Mouse (Mus musculus): Measurements from ENCODE around the gene Plxnb1. TPM values are rescaled to one million over a fixed set of nuclear protein-coding genes. Genes with fewer than 3 reads are reported as not detected.

Plxnb1 gene
- polyA plus RNA-seq, 1 experiment from 2014 or later, result 12.8 TPM

- H3K4me1 ChIP-seq, result peaks cover 60% of the 10 kb centered on the region
- ATAC-seq (ENCODE audit: insufficient read depth, low FRiP score, low read depth), result no peak
- peak overlapping the region; percentile 80 for H3K4me3 ChIP-seq (replicated peaks)
- H3K9ac ChIP-seq, result no peak overlapping the region
- peak overlapping the region; percentile 99 for H3K27ac ChIP-seq
- H3K9me3 ChIP-seq, result no peaks in the 10 kb centered on the region
- no peaks in the 10 kb centered on the region for H3K27me3 ChIP-seq (replicated peaks)
- 0 out of 2 replicates have a peak, but pooled peaks cover 3% of the 10 kb centered on the region for H3K36me3 ChIP-seq
- 20% methylated on average over 6 of the region's 6 CpGs for WGBS
- H3K4me2 ChIP-seq, result peak overlapping the region; percentile 85
Measured at GRCm38 (mm10) chr9:109097291-109097690, 2.1 kb downstream of the Plxnb1 start.

DNA sequence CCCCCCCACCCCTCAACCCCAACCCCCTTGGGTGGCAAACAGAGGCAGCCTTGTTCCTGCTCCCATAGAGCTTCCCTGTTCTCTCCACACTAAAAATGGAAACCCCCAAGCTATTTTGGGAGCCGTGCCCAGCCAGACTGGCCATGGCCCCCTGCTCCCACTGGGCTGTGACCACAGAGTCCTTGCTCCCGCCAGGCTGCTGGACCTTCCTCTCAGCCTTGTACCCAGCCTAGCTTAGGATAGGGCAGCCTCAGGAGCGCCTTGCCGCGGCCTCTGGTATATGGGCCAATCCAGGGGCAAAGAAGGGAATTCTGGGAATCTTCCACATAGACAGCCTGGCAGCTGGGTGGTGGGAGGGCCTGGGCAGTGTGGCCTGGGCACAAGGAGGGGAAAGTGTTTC is 2.6 kb downstream of the Plxnb1 start:
- Histone ChIP-seq H3K9me3 (no peaks in the 10 kb centered on the region), H3K36me3 (0 out of 2 replicates have a peak, but pooled peaks cover 3% of the 10 kb centered on the region), H3K4me3 (replicated peaks) (0 out of 2 replicates have a peak overlapping the region, but pooled peaks have one; percentile 12), H3K4me1 (peaks cover 60% of the 10 kb centered on the region), H3K27me3 (replicated peaks) (no peaks in the 10 kb centered on the region), H3K4me2 (peak overlapping the region; percentile 85), H3K9ac (no peak overlapping the region), H3K27ac (peak overlapping the region; percentile 99)
- 58% methylated on average over 5 of the region's 5 CpGs for WGBS
- no peak for ATAC-seq (ENCODE audit: insufficient read depth, low FRiP score, low read depth)

- Histone ChIP-seq H3K4me2 (peak overlapping the region; percentile 85), H3K9ac (no peak overlapping the region), H3K4me3 (replicated peaks) (peak overlapping the region; percentile 7; the same call in 1 of the 2 replicates), H3K9me3 (no peaks in the 10 kb centered on the region), H3K4me1 (peaks cover 60% of the 10 kb centered on the region), H3K27ac (peak overlapping the region; percentile 99), H3K27me3 (replicated peaks) (no peaks in the 10 kb centered on the region), H3K36me3 (0 out of 2 replicates have a peak, but pooled peaks cover 3% of the 10 kb centered on the region)
- ATAC-seq (ENCODE audit: insufficient read depth, low FRiP score, low read depth), result no peak
- WGBS, result 71% methylated on average over 8 of the region's 8 CpGs
Measured at GRCm38 (mm10) chr9:109098366-109098765, 3.2 kb downstream of the Plxnb1 start.

- H3K27me3 ChIP-seq (replicated peaks), result no peaks in the 10 kb centered on the region
- no peaks in the 10 kb centered on the region for H3K9me3 ChIP-seq
- 0 out of 2 replicates have a peak, but pooled peaks cover 3% of the 10 kb centered on the region for H3K36me3 ChIP-seq
- peak overlapping the region; percentile 85 for H3K4me2 ChIP-seq
- 0 out of 2 replicates have a peak overlapping the region, but pooled peaks have one; percentile 7 for H3K4me3 ChIP-seq (replicated peaks)
- peak overlapping the region; percentile 99 for H3K27ac ChIP-seq
- WGBS, result 16% methylated on average over 6 of the region's 6 CpGs
- peaks cover 55% of the 10 kb centered on the region for H3K4me1 ChIP-seq
- H3K9ac ChIP-seq, result no peak overlapping the region
- peak; percentile 37; the same call in 1 of the 2 replicates for ATAC-seq (ENCODE audit: insufficient read depth, low FRiP score, low read depth)
Measured at GRCm38 (mm10) chr9:109098969-109099368, 3.8 kb downstream of the Plxnb1 start.

DNA sequence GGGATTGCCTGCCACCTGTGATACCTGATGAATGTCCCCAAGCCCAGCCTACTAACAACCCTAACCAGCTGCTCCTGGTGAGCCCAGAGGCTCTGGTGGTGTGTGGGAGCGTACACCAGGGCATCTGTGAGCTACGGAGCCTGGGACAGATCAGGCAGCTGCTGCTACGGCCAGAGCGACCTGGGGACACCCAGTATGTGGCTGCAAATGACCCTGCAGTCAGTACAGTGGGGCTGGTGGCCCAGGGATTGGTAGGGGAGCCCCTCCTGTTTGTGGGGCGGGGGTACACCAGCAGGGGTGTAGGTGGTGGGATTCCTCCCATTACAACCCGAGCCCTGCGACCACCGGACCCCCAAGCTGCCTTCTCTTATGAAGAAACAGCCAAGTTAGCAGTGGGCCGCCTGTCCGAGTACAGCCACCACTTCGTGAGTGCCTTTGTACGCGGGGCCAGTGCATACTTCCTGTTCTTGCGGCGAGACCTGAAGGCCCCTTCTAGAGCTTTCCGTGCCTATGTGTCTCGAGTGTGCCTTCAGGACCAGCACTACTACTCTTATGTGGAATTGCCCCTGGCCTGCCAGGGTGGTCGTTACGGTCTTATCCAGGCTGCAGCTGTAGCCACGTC is 5.2 kb downstream of the Plxnb1 start:
- ATAC-seq (ENCODE audit: insufficient read depth, low FRiP score, low read depth), result no peak
- H3K9ac ChIP-seq, result no peak overlapping the region

GRCm38 (mm10) chr9:109101933-109102445 is 6.8 kb downstream of the Plxnb1 start:
- no peak overlapping the region for H3K4me3 ChIP-seq (replicated peaks)
- WGBS, result 92% methylated on average over 5 of the region's 5 CpGs
- no peaks in the 10 kb centered on the region for H3K9me3 ChIP-seq
- H3K4me2 ChIP-seq, result no peak overlapping the region
- H3K27ac ChIP-seq, result no peak overlapping the region
- no peak for ATAC-seq (ENCODE audit: insufficient read depth, low FRiP score, low read depth)
- no peak overlapping the region for H3K9ac ChIP-seq
- H3K27me3 ChIP-seq (replicated peaks), result no peaks in the 10 kb centered on the region
- peaks cover 32% of the 10 kb centered on the region for H3K4me1 ChIP-seq
- H3K36me3 ChIP-seq, result peaks cover 21% of the 10 kb centered on the region

More for the DNA sequence above, 5.2 kb downstream of the Plxnb1 start:
- Histone ChIP-seq H3K9me3 (no peaks in the 10 kb centered on the region), H3K4me1 (peaks cover 45% of the 10 kb centered on the region), H3K36me3 (peaks cover 9% of the 10 kb centered on the region; the same call in 1 of the 2 replicates), H3K4me3 (replicated peaks) (no peak overlapping the region), H3K27me3 (replicated peaks) (no peaks in the 10 kb centered on the region), H3K4me2 (no peak overlapping the region), H3K27ac (no peak overlapping the region)
- 87% methylated on average over 20 of the region's 20 CpGs for WGBS

- peaks cover 27% of the 10 kb centered on the region for H3K4me1 ChIP-seq
- H3K36me3 ChIP-seq, result peaks cover 22% of the 10 kb centered on the region
Measured at GRCm38 (mm10) chr9:109102541-109102940, 7.4 kb downstream of the Plxnb1 start.

DNA sequence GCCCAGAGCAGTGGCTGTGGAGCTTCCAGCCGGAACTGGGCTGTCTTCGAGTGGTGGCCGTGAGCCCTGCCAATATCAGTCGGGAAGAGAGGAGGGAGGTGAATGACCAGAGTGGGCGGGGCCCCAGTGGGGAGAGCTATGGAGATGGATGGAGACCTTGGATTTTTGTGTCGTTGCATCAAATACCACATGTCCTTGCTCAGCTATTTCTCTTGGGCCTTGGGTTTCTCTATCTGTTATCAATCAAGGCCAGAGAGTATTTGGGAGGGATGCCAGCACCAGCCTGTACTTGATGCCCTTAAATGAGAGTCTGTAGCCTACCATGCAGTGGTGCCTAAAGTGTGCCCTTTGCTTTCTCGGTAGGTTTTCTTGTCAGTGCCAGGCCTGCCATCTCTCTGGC is 8.1 kb downstream of the Plxnb1 start:
- H3K9me3 ChIP-seq, result no peaks in the 10 kb centered on the region
- H3K27me3 ChIP-seq (replicated peaks), result no peaks in the 10 kb centered on the region
- peaks cover 22% of the 10 kb centered on the region for H3K36me3 ChIP-seq
- peaks cover 20% of the 10 kb centered on the region for H3K4me1 ChIP-seq
- no peak overlapping the region for H3K27ac ChIP-seq
- 64% methylated on average over 7 of the region's 7 CpGs for WGBS
- H3K4me3 ChIP-seq (replicated peaks), result no peak overlapping the region
- no peak overlapping the region for H3K9ac ChIP-seq
- no peak overlapping the region for H3K4me2 ChIP-seq
- no peak for ATAC-seq (ENCODE audit: insufficient read depth, low FRiP score, low read depth)

More at GRCm38 (mm10) chr9:109102541-109102940, 7.4 kb downstream of the Plxnb1 start:
- no peaks in the 10 kb centered on the region for H3K9me3 ChIP-seq
- H3K4me3 ChIP-seq (replicated peaks), result no peak overlapping the region
- WGBS, result 83% methylated on average over 3 of the region's 3 CpGs
- H3K9ac ChIP-seq, result no peak overlapping the region
- no peak overlapping the region for H3K27ac ChIP-seq
- ATAC-seq (ENCODE audit: insufficient read depth, low FRiP score, low read depth), result no peak
- H3K27me3 ChIP-seq (replicated peaks), result no peaks in the 10 kb centered on the region
- H3K4me2 ChIP-seq, result no peak overlapping the region

- Histone ChIP-seq H3K4me1 (peaks cover 11% of the 10 kb centered on the region), H3K36me3 (peaks cover 22% of the 10 kb centered on the region), H3K9me3 (no peaks in the 10 kb centered on the region), H3K9ac (no peak overlapping the region), H3K27ac (no peak overlapping the region), H3K27me3 (replicated peaks) (no peaks in the 10 kb centered on the region), H3K4me2 (no peak overlapping the region), H3K4me3 (replicated peaks) (no peak overlapping the region)
- no peak for ATAC-seq (ENCODE audit: insufficient read depth, low FRiP score, low read depth)
- 88% methylated on average over 9 of the region's 9 CpGs for WGBS
Measured at GRCm38 (mm10) chr9:109104083-109104482, 8.9 kb downstream of the Plxnb1 start.

- Histone ChIP-seq H3K27ac (no peak overlapping the region), H3K9ac (no peak overlapping the region), H3K4me1 (peaks cover 4% of the 10 kb centered on the region; the same call in 1 of the 2 replicates), H3K4me2 (no peak overlapping the region), H3K36me3 (peaks cover 19% of the 10 kb centered on the region), H3K4me3 (replicated peaks) (no peak overlapping the region), H3K27me3 (replicated peaks) (no peaks in the 10 kb centered on the region), H3K9me3 (no peaks in the 10 kb centered on the region)
- ATAC-seq (ENCODE audit: insufficient read depth, low FRiP score, low read depth), result no peak
- WGBS, result 64% methylated on average over 12 of the region's 12 CpGs
Measured at GRCm38 (mm10) chr9:109105011-109105410, 9.8 kb downstream of the Plxnb1 start.

- Histone ChIP-seq H3K36me3 (peaks cover 23% of the 10 kb centered on the region), H3K9ac (no peak overlapping the region), H3K27ac (no peak overlapping the region), H3K4me1 (no peaks in the 10 kb centered on the region; the same call in 1 of the 2 replicates), H3K4me2 (no peak overlapping the region), H3K4me3 (replicated peaks) (no peak overlapping the region), H3K9me3 (no peaks in the 10 kb centered on the region), H3K27me3 (replicated peaks) (no peaks in the 10 kb centered on the region)
- 89% methylated on average over 12 of the region's 12 CpGs for WGBS
- no peak for ATAC-seq (ENCODE audit: insufficient read depth, low FRiP score, low read depth)
Measured at GRCm38 (mm10) chr9:109105648-109106047, 10.5 kb downstream of the Plxnb1 start.

DNA sequence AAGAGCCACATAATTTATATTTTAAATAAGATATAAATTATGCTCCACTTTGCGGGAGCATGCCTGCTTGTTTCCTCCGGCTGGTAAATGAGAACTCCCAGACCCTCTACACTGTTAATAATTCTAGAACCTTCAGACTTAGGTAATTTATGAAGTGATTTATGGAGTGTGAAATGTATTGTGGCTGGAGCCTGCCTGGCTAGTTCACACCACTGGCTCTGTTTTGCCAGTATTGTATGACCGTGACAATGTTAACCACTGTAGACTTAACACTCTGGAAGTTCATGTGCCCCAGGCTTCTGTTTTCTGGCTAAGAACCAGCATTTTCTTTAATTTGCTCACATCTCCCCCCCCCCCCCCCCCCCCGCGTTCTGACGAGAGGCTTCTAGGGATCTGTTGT is 12.2 kb downstream of the Plxnb1 start:
- Histone ChIP-seq H3K27ac (no peak overlapping the region), H3K36me3 (peaks cover 29% of the 10 kb centered on the region), H3K4me2 (no peak overlapping the region), H3K9me3 (no peaks in the 10 kb centered on the region), H3K9ac (no peak overlapping the region), H3K4me1 (no peaks in the 10 kb centered on the region; the same call in 1 of the 2 replicates), H3K27me3 (replicated peaks) (no peaks in the 10 kb centered on the region), H3K4me3 (replicated peaks) (no peak overlapping the region)
- WGBS, result 66% methylated on average over 5 of the region's 6 CpGs
- ATAC-seq (ENCODE audit: insufficient read depth, low FRiP score, low read depth), result no peak
